Mouse (Mus musculus) liver, adult (tissue): ENCODE data around the gene Prr23a3.

ENCODE experiments used
- GATA4 ChIP-seq: IDR thresholded peaks from 2 replicates; pipeline ENCODE4 v1.6.1; 2014; ENCODE audit warnings: mild to moderate bottlenecking, low read length; ENCODE audit not compliant: insufficient replicate concordance

The Prr23a3 gene

GRCm38 (mm10) chr9:98864571-98864970 lies at the start of gene Prr23a3:
Gene Prr23a3, plus strand, starts transcription at chr9:98864767.
- TF ChIP-seq GATA4: no peak

GRCm38 (mm10) chr9:98816066-98816465 lies 48.5 kb upstream of the Prr23a3 start:
- TF ChIP-seq GATA4: no peak

- TF ChIP-seq GATA4: no peak
Observed at GRCm38 (mm10) chr9:98817592-98817991, 47.0 kb upstream of the Prr23a3 start.

GRCm38 (mm10) chr9:98818971-98819370 lies 45.6 kb upstream of the Prr23a3 start:
- TF ChIP-seq GATA4: no peak

GRCm38 (mm10) chr9:98819481-98819880 lies 45.1 kb upstream of the Prr23a3 start:
- no peak for TF ChIP-seq GATA4

- TF ChIP-seq GATA4: no peak
Observed at GRCm38 (mm10) chr9:98820461-98820860, 44.1 kb upstream of the Prr23a3 start.

GRCm38 (mm10) chr9:98821067-98821466 lies 43.5 kb upstream of the Prr23a3 start:
- no peak for TF ChIP-seq GATA4

GRCm38 (mm10) chr9:98823805-98824204 lies 40.8 kb upstream of the Prr23a3 start:
- no peak for TF ChIP-seq GATA4

- TF ChIP-seq GATA4: no peak
Observed at GRCm38 (mm10) chr9:98829508-98829907, 35.1 kb upstream of the Prr23a3 start.

GRCm38 (mm10) chr9:98837537-98838074 lies 27.0 kb upstream of the Prr23a3 start:
- TF ChIP-seq GATA4: no peak

- TF ChIP-seq GATA4: no peak
Observed at GRCm38 (mm10) chr9:98842117-98842516, 22.4 kb upstream of the Prr23a3 start, which contains the start of gene Prr23a1. Gene Prr23a1, plus strand, starts transcription at chr9:98842503.

- no peak for TF ChIP-seq GATA4
Observed at GRCm38 (mm10) chr9:98856210-98856609, 8.4 kb upstream of the Prr23a3 start, which contains the start of gene Prr23a2. Gene Prr23a2, plus strand, starts transcription at chr9:98856494.

- no peak for TF ChIP-seq GATA4
Observed at GRCm38 (mm10) chr9:98863463-98863862, 1.1 kb upstream of the Prr23a3 start.

GRCm38 (mm10) chr9:98901486-98901885 lies 36.9 kb downstream of the Prr23a3 start:
- no peak for TF ChIP-seq GATA4

- TF ChIP-seq GATA4: no peak
Observed at GRCm38 (mm10) chr9:98902819-98903218, 38.3 kb downstream of the Prr23a3 start, which contains the start of gene 7420426K07Rik. Gene 7420426K07Rik, plus strand, starts transcription at chr9:98903119.
